Mouse (Mus musculus) effector memory CD4-positive, alpha-beta T cell, adult 7 months (primary cell): ENCODE measurements around the gene Olfr247. TPM values are rescaled to one million over a fixed set of nuclear protein-coding genes. Genes with fewer than 3 reads are reported as not detected.

ENCODE experiments used
- polyA plus RNA-seq: library from polyadenylated mRNA; unstranded; fragments of 100-300 nt; shearing (Covaris generic); gene quantifications from one replicate; pipeline ENCODE4 v1.2.1, GENCODE M21; 2017

Olfr247 gene
- not detected for polyA plus RNA-seq

GRCm38 (mm10) chr10:129976040-129976439 lies at the start of gene Olfr247:
Gene Olfr247, minus strand, starts transcription at chr10:129976140.

DNA sequence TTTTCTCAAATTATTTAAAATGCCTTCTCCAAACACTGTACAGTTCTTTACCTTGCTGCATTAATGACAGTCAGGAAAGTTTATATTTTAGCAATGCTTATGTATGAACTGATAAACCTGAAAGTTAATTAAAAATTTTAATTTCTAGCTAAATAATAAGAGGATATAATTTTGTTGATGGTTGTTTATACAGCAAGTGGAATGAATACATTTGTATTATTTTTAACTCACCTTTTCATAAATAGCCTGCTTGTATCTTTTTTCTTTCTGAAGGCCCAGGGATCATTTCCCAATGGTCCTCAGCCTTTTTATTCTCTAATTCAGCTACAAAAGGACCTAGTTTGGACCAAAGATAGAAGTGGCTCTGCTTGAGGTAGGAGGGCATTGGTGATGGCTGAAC lies 36.4 kb upstream of the Olfr247 start, which contains the start of gene Olfr820:
Gene Olfr820, plus strand, starts transcription at position 301 of the 400 bp plus-strand sequence.

GRCm38 (mm10) chr10:129984962-129985361 lies 9.0 kb upstream of the Olfr247 start, which contains the start of gene Gm10310:
Gene Gm10310, minus strand, starts transcription at chr10:129985062.

GRCm38 (mm10) chr10:129967166-129967565 lies 8.8 kb downstream of the Olfr247 start, which contains the start of gene Olfr819:
Gene Olfr819, minus strand, starts transcription at chr10:129967266.

DNA sequence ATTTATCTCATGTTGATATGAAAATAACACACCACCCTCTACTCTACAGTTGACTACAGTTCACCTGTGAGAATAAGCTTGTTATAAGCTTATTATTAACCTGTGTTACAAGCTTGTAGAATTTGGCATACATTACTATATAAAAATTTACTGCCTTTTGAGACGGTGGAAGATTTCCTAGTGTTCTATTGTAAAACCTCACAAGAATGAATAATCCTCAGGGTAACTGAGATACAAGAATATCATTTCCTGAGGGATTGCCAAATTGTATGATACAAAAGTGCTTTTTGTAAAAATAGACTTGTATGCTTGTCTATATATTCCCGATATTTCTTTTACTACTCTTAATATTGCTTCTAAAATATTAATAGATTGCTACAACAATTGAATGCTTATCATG lies 26.9 kb downstream of the Olfr247 start, which contains the start of gene Olfr818:
Gene Olfr818, minus strand, starts transcription at position 101 of the 400 bp plus-strand sequence.

Other genes with a start within 250 kb of the Olfr247 start
- gene Olfr805, start 246.8 kb downstream of the Olfr247 start, polyA plus RNA-seq: not detected
- gene Olfr806, start 234.2 kb downstream of the Olfr247 start, polyA plus RNA-seq: not detected
- gene Olfr807, start 218.3 kb downstream of the Olfr247 start, polyA plus RNA-seq: 0.21 TPM
- not detected for gene Olfr808, start 210.7 kb downstream of the Olfr247 start, polyA plus RNA-seq
- gene Olfr809, start 201.5 kb downstream of the Olfr247 start, polyA plus RNA-seq: not detected
- not detected for gene Olfr810, start 181.2 kb downstream of the Olfr247 start, polyA plus RNA-seq
- not detected for gene Olfr811, start 171.7 kb downstream of the Olfr247 start, polyA plus RNA-seq
- not detected for gene Olfr812, start 130.0 kb downstream of the Olfr247 start, polyA plus RNA-seq
- not detected for gene Olfr813, start 120.8 kb downstream of the Olfr247 start, polyA plus RNA-seq
- gene Olfr814, start 96.3 kb downstream of the Olfr247 start, polyA plus RNA-seq: 0.11 TPM
- 0.21 TPM for gene Olfr815, start 70.3 kb downstream of the Olfr247 start, polyA plus RNA-seq
- gene Olfr816, start 60.5 kb downstream of the Olfr247 start, polyA plus RNA-seq: 1.5 TPM
- gene Olfr818, start 27.0 kb downstream of the Olfr247 start, polyA plus RNA-seq: not detected
- gene Olfr819, start 8.9 kb downstream of the Olfr247 start, polyA plus RNA-seq: not detected
- 0.40 TPM for gene Gm10310, start 8.9 kb upstream of the Olfr247 start, polyA plus RNA-seq
- not detected for gene Olfr820, start 36.5 kb upstream of the Olfr247 start, polyA plus RNA-seq
- gene Olfr821, start 54.2 kb upstream of the Olfr247 start, polyA plus RNA-seq: not detected
- gene Olfr822, start 95.1 kb upstream of the Olfr247 start, polyA plus RNA-seq: not detected
- gene Olfr823, start 139.2 kb upstream of the Olfr247 start, polyA plus RNA-seq: not detected
- gene Olfr824, start 153.9 kb upstream of the Olfr247 start, polyA plus RNA-seq: not detected
- not detected for gene Olfr825, start 190.6 kb upstream of the Olfr247 start, polyA plus RNA-seq
- gene Olfr826, start 208.0 kb upstream of the Olfr247 start, polyA plus RNA-seq: not detected
- gene Olfr827, start 238.3 kb upstream of the Olfr247 start, polyA plus RNA-seq: not detected